Mouse (Mus musculus): ENCODE measurements around the gene Tm9sf2. TPM values are rescaled to one million over a fixed set of nuclear protein-coding genes. Genes with fewer than 3 reads are reported as not detected.
"Not testable (repeated sequence)": the region's sequence is repeated elsewhere in the genome, so short reads cannot be mapped to it uniquely, and the experiment has no call there.

Tm9sf2 gene
- polyA plus RNA-seq, 1 experiment from 2014 or later, result 92.6 TPM

GRCm38 (mm10) chr14:122074360-122074759 is 32.5 kb upstream of the Tm9sf2 start:
- 59% methylated on average over 10 of the region's 10 CpGs for WGBS (ENCODE audit: insufficient replicate concordance)

GRCm38 (mm10) chr14:122075485-122076200 is 31.2 kb upstream of the Tm9sf2 start:
- 71% methylated on average over 21 of the region's 21 CpGs for WGBS (ENCODE audit: insufficient replicate concordance)
- H3K27me3 ChIP-seq (replicated peaks), result 0 out of 2 replicates have a peak, but pooled peaks cover 3% of the 10 kb centered on the region

More at GRCm38 (mm10) chr14:122074360-122074759, 32.5 kb upstream of the Tm9sf2 start:
- ATAC-seq, result no peak
- Histone ChIP-seq H3K9me3 (replicated peaks) (no peaks in the 10 kb centered on the region), H3K4me3 (no peak overlapping the region), H3K4me2 (no peak overlapping the region), H3K27ac (no peak overlapping the region), H3K36me3 (no peaks in the 10 kb centered on the region), H3K27me3 (replicated peaks) (0 out of 2 replicates have a peak, but pooled peaks cover 3% of the 10 kb centered on the region), H3K9ac (no peak overlapping the region), H3K4me1 (no peaks in the 10 kb centered on the region)

GRCm38 (mm10) chr14:122077017-122077416 is 29.8 kb upstream of the Tm9sf2 start:
- no peak overlapping the region for H3K27ac ChIP-seq
- H3K9me3 ChIP-seq (replicated peaks), result no peaks in the 10 kb centered on the region
- WGBS (ENCODE audit: insufficient replicate concordance), result 67% methylated on average over 3 of the region's 3 CpGs
- no peak overlapping the region for H3K4me3 ChIP-seq
- no peak overlapping the region for H3K9ac ChIP-seq
- H3K4me2 ChIP-seq, result no peak overlapping the region
- H3K36me3 ChIP-seq, result no peaks in the 10 kb centered on the region
- no peak for ATAC-seq
- no peaks in the 10 kb centered on the region for H3K4me1 ChIP-seq
- H3K27me3 ChIP-seq (replicated peaks), result 0 out of 2 replicates have a peak, but pooled peaks cover 3% of the 10 kb centered on the region

More at GRCm38 (mm10) chr14:122075485-122076200, 31.2 kb upstream of the Tm9sf2 start:
- no peak for ATAC-seq
- Histone ChIP-seq H3K4me3 (no peak overlapping the region), H3K9me3 (replicated peaks) (no peaks in the 10 kb centered on the region), H3K4me1 (no peaks in the 10 kb centered on the region), H3K4me2 (no peak overlapping the region), H3K27ac (no peak overlapping the region), H3K9ac (no peak overlapping the region), H3K36me3 (no peaks in the 10 kb centered on the region)

- Histone ChIP-seq H3K9ac (no peak overlapping the region), H3K9me3 (replicated peaks) (no peaks in the 10 kb centered on the region), H3K4me1 (no peaks in the 10 kb centered on the region), H3K27me3 (replicated peaks) (no peaks in the 10 kb centered on the region), H3K36me3 (no peaks in the 10 kb centered on the region), H3K27ac (no peak overlapping the region), H3K4me3 (no peak overlapping the region), H3K4me2 (no peak overlapping the region)
- ATAC-seq, result no peak
- WGBS (ENCODE audit: insufficient replicate concordance), result 38% methylated on average over 6 of the region's 6 CpGs
Observed at GRCm38 (mm10) chr14:122079428-122079827, 27.4 kb upstream of the Tm9sf2 start.

GRCm38 (mm10) chr14:122079921-122080320 is 26.9 kb upstream of the Tm9sf2 start:
- H3K4me3 ChIP-seq, result no peak overlapping the region
- no peak overlapping the region for H3K27ac ChIP-seq
- no peaks in the 10 kb centered on the region for H3K36me3 ChIP-seq
- no peak overlapping the region for H3K9ac ChIP-seq
- no peaks in the 10 kb centered on the region for H3K4me1 ChIP-seq
- WGBS (ENCODE audit: insufficient replicate concordance), result 70% methylated on average over 5 of the region's 5 CpGs
- no peaks in the 10 kb centered on the region for H3K27me3 ChIP-seq (replicated peaks)
- no peaks in the 10 kb centered on the region for H3K9me3 ChIP-seq (replicated peaks)
- ATAC-seq, result no peak
- H3K4me2 ChIP-seq, result no peak overlapping the region

- Histone ChIP-seq H3K27ac (no peak overlapping the region), H3K36me3 (no peaks in the 10 kb centered on the region), H3K4me3 (no peak overlapping the region), H3K27me3 (replicated peaks) (no peaks in the 10 kb centered on the region), H3K4me1 (no peaks in the 10 kb centered on the region), H3K4me2 (no peak overlapping the region), H3K9ac (no peak overlapping the region), H3K9me3 (replicated peaks) (no peaks in the 10 kb centered on the region)
- 31% methylated on average over 3 of the region's 3 CpGs for WGBS (ENCODE audit: insufficient replicate concordance)
- no peak for ATAC-seq
Observed at GRCm38 (mm10) chr14:122081308-122081707, 25.5 kb upstream of the Tm9sf2 start.

- no peaks in the 10 kb centered on the region for H3K4me1 ChIP-seq
- WGBS (ENCODE audit: insufficient replicate concordance), result 67% methylated on average over 7 of the region's 7 CpGs
- ATAC-seq, result no peak
- no peak overlapping the region for H3K4me2 ChIP-seq
- H3K4me3 ChIP-seq, result no peak overlapping the region
- H3K36me3 ChIP-seq, result no peaks in the 10 kb centered on the region
- H3K27ac ChIP-seq, result no peak overlapping the region
- H3K27me3 ChIP-seq (replicated peaks), result no peaks in the 10 kb centered on the region
- H3K9ac ChIP-seq, result no peak overlapping the region
- no peaks in the 10 kb centered on the region for H3K9me3 ChIP-seq (replicated peaks)
Observed at GRCm38 (mm10) chr14:122083499-122083898, 23.3 kb upstream of the Tm9sf2 start.

GRCm38 (mm10) chr14:122087956-122088355 is 18.9 kb upstream of the Tm9sf2 start:
- no peaks in the 10 kb centered on the region for H3K27me3 ChIP-seq (replicated peaks)
- WGBS (ENCODE audit: insufficient replicate concordance), result 55% methylated on average over 5 of the region's 5 CpGs
- H3K36me3 ChIP-seq, result no peaks in the 10 kb centered on the region
- H3K9me3 ChIP-seq (replicated peaks), result no peaks in the 10 kb centered on the region
- no peak overlapping the region for H3K4me3 ChIP-seq
- no peak for ATAC-seq
- no peaks in the 10 kb centered on the region for H3K4me1 ChIP-seq
- no peak overlapping the region for H3K9ac ChIP-seq
- no peak overlapping the region for H3K4me2 ChIP-seq
- H3K27ac ChIP-seq, result no peak overlapping the region

- no peaks in the 10 kb centered on the region for H3K27me3 ChIP-seq (replicated peaks)
- no peaks in the 10 kb centered on the region for H3K36me3 ChIP-seq
- H3K9me3 ChIP-seq (replicated peaks), result no peaks in the 10 kb centered on the region
- H3K4me3 ChIP-seq, result no peak overlapping the region
- no peak for ATAC-seq
- H3K4me2 ChIP-seq, result no peak overlapping the region
- WGBS (ENCODE audit: insufficient replicate concordance), result 48% methylated on average over 4 of the region's 4 CpGs
- no peaks in the 10 kb centered on the region for H3K4me1 ChIP-seq
- H3K27ac ChIP-seq, result no peak overlapping the region
- H3K9ac ChIP-seq, result no peak overlapping the region
Observed at GRCm38 (mm10) chr14:122092363-122092762, 14.5 kb upstream of the Tm9sf2 start.

- ATAC-seq, result no peak
- H3K4me1 ChIP-seq, result no peaks in the 10 kb centered on the region
- H3K9ac ChIP-seq, result no peak overlapping the region
- H3K4me2 ChIP-seq, result no peak overlapping the region
- H3K4me3 ChIP-seq, result no peak overlapping the region
- H3K36me3 ChIP-seq, result no peaks in the 10 kb centered on the region
- no peak overlapping the region for H3K27ac ChIP-seq
- WGBS (ENCODE audit: insufficient replicate concordance), result 87% methylated on average over 11 of the region's 11 CpGs
- H3K27me3 ChIP-seq (replicated peaks), result no peaks in the 10 kb centered on the region
- H3K9me3 ChIP-seq (replicated peaks), result no peaks in the 10 kb centered on the region
Observed at GRCm38 (mm10) chr14:122096331-122096730, 10.5 kb upstream of the Tm9sf2 start.

- H3K9ac ChIP-seq, result no peak overlapping the region
- no peak overlapping the region for H3K4me3 ChIP-seq
- H3K9me3 ChIP-seq (replicated peaks), result no peaks in the 10 kb centered on the region
- no peak overlapping the region for H3K4me2 ChIP-seq
- peaks cover 4% of the 10 kb centered on the region for H3K4me1 ChIP-seq
- no peaks in the 10 kb centered on the region for H3K27me3 ChIP-seq (replicated peaks)
- no peak overlapping the region for H3K27ac ChIP-seq
- no peak for ATAC-seq
- 32% methylated on average over 4 of the region's 4 CpGs for WGBS (ENCODE audit: insufficient replicate concordance)
- no peaks in the 10 kb centered on the region for H3K36me3 ChIP-seq
Observed at GRCm38 (mm10) chr14:122099584-122099983, 7.3 kb upstream of the Tm9sf2 start.

- not testable (repeated sequence) for H3K9me3 ChIP-seq (replicated peaks); H3K9ac ChIP-seq; H3K27ac ChIP-seq; H3K4me2 ChIP-seq; ATAC-seq; H3K36me3 ChIP-seq; H3K4me3 ChIP-seq; H3K27me3 ChIP-seq (replicated peaks)
- peaks cover 19% of the 10 kb centered on the region for H3K4me1 ChIP-seq
- 81% methylated on average over 9 of the region's 9 CpGs for WGBS (ENCODE audit: insufficient replicate concordance)
Observed at GRCm38 (mm10) chr14:122101890-122102289, 4.9 kb upstream of the Tm9sf2 start.

Measured in liver, embryonic 12.5 days (tissue).